Mouse (Mus musculus) heart, postnatal 0 days (tissue): Measurements from ENCODE around the gene Frmd4b. TPM values are rescaled to one million over a fixed set of nuclear protein-coding genes. Genes with fewer than 3 reads are reported as not detected.

ENCODE experiments used
- ATAC-seq: fragments of 200-750 bp; cut with Nextera tagmentation; 2 replicates; pipeline ENCODE4 v1.8.0; 2017; ENCODE audit warnings: low read depth, moderate number of reproducible peaks, moderate library complexity; ENCODE audit not compliant: insufficient read depth
- DNase-seq: peaks from one replicate; pipeline ENCODE4 v3.0.0-alpha.2; 2016; ENCODE audit warnings: low spot score
- H3K27ac ChIP-seq: fragments of 300-500 bp; sonication (generic); 2 replicates; pipeline ENCODE4 v1.5.1; 2014; ENCODE audit warnings: low read depth, mild to moderate bottlenecking
- H3K27me3 ChIP-seq: fragments of 300-500 bp; sonication (generic); 2 replicates; pipeline ENCODE4 v1.6.1; 2014; ENCODE audit warnings: low read length, mixed read lengths; ENCODE audit not compliant: control insufficient read depth, insufficient read depth
- H3K36me3 ChIP-seq: fragments of 300-500 bp; sonication (generic); replicated peaks from 2 replicates; pipeline ENCODE4 v1.6.1; 2014; ENCODE audit warnings: low read length, mixed read lengths; ENCODE audit not compliant: control insufficient read depth, insufficient read depth
- H3K4me1 ChIP-seq: fragments of 300-500 bp; sonication (generic); 2 replicates; pipeline ENCODE4 v1.6.1; 2014; ENCODE audit warnings: antibody characterized with exemption; ENCODE audit not compliant: control insufficient read depth, insufficient read depth
- H3K4me2 ChIP-seq: fragments of 300-500 bp; sonication (generic); 2 replicates; pipeline ENCODE4 v1.6.1; 2014; ENCODE audit warnings: low read depth, mild to moderate bottlenecking, low read length, moderate library complexity
- H3K4me3 ChIP-seq: fragments of 300-500 bp; sonication (generic); 2 replicates; pipeline ENCODE4 v1.5.1; 2014; ENCODE audit warnings: low read depth, low read length
- H3K9ac ChIP-seq: fragments of 300-500 bp; sonication (generic); replicated peaks from 2 replicates; pipeline ENCODE4 v1.6.1; 2014; ENCODE audit warnings: low read depth, low read length, mixed read lengths
- H3K9me3 ChIP-seq: fragments of 300-500 bp; sonication (generic); replicated peaks from 2 replicates; pipeline ENCODE4 v1.6.1; 2016; ENCODE audit warnings: low read length; ENCODE audit not compliant: control insufficient read depth
- CTCF ChIP-seq: IDR thresholded peaks from 2 replicates; pipeline ENCODE4 v1.5.1; 2016; ENCODE audit warnings: antibody characterized with exemption, control low read depth, low read depth
- EP300 ChIP-seq: IDR thresholded peaks from 2 replicates; pipeline ENCODE4 v1.6.1; 2016; ENCODE audit warnings: antibody characterized with exemption, low read depth
- WGBS: fragments of 180-500 bp; shearing (Covaris S2); extraction: QIAGEN DNeasy Blood & Tissue Kit; methylation state at CpG from one replicate; pipeline ENCODE4 v1.1.7; 2014; 5-methylcytosine and 5-hydroxymethylcytosine counted together
- polyA plus RNA-seq: library from polyadenylated mRNA; unstranded; fragments of >200 nt; fragmentation: Nextera tagmentation; extraction: Ambion mirVana; gene quantifications from 2 replicates; pipeline ENCODE4 v1.2.1, GENCODE M21; 2015
- total RNA-seq: library from RNA; depleted of rRNA; stranded (reverse); fragments of >200 nt; gene quantifications from 2 replicates; pipeline ENCODE4 v1.2.3, GENCODE M21; 2014; ENCODE audit warnings: low replicate concordance

The Frmd4b gene
- total and polyA plus RNA-seq, 2 experiments from 2014 or later: 6.2 to 19.0 TPM

DNA sequence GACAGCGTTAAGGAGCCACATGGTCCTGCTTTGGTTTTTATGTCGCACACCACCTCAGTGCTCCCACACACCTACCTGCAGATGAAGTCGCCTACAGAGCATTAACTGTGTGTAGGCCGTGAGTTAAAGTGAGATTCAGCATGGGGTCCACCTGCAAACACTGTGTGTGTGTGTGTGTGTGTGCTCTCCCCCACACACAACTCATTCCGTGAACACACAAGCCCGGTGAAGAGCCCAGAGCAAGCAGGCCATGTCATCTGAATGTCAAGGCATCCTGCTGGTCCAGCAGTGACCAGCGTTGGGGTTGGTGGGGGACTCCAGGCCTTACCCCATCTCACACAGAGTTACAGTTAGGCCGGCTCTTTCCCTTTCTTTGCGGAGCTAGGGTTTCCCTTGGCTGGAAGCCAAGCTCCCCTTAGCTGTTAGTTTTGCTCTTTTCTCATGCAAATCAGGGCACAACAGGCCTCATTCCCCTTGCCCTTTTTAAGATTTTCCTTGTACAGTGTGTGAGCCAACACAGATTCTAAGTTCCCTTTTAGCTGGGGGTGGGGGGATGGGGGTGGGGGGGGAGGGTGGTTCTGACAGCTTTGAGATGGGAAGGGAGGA, 220.9 kb downstream of the Frmd4b start:
- ATAC-seq: no peak
- Histone ChIP-seq H3K27ac (no peak overlapping the region), H3K4me3 (no peak overlapping the region), H3K4me2 (no peak overlapping the region), H3K36me3 (no peaks in the 10 kb centered on the region), H3K9ac (no peak overlapping the region), H3K9me3 (no peaks in the 10 kb centered on the region), H3K4me1 (no peaks in the 10 kb centered on the region), H3K27me3 (peaks cover 2% of the 10 kb centered on the region; the same call in 1 of the 2 replicates)
- TF ChIP-seq CTCF (no peak), EP300 (no peak)
- WGBS: 47% methylated on average over 9 of the region's 9 CpGs
- DNase-seq: no peak

DNA sequence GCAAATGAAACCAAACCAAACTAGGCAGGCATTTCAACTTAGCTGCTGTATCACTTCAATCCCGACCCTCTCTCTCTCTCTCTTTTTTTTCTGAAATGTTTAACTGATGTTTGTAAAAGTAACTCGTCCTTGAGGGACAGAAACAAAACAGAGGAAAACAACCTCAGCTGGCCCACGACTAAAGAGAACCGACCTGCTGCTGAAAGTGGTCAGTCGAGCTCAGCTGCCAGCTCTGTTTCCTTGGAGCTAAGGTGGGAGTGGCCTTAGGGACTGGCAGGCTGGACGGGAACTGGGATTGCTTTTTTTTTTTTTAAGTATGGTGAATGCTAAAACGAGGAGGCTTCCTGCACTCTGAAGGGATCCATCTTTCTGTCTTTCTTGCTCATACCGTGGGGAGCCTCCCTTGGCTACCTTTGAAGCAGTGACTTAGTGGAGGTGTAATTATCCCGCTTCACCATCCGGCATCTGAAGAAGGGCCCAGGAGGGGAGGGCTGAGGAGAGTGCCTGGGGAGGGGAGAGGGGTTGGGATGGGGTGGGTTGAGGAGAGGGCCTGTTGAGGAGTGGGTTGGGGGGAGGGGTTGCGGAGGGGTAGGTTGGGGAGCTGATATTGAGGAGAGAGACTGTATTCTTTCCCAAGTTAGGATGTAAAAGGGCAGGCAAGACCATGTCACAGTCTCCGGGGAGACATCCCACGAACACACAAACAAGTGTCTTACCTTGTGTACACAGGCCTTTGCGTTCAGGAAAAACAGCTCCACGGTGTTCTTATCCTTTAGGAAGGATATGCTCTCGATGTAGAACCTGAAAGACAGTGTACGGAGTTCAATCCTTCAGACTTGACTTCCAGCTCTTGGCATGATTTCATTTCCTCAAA, 221.6 kb downstream of the Frmd4b start:
- no peaks in the 10 kb centered on the region; the same call in 1 of the 2 replicates for H3K27me3 ChIP-seq
- no peak overlapping the region for H3K9ac ChIP-seq
- no peak for TF ChIP-seq CTCF
- TF ChIP-seq EP300: no peak
- H3K27ac ChIP-seq: no peak overlapping the region
- H3K9me3 ChIP-seq: no peaks in the 10 kb centered on the region
- H3K4me1 ChIP-seq: no peaks in the 10 kb centered on the region
- DNase-seq: peak; percentile 28
- no peak for ATAC-seq
- no peak overlapping the region for H3K4me3 ChIP-seq
- 34% methylated on average over 17 of the region's 17 CpGs for WGBS
- H3K36me3 ChIP-seq: no peaks in the 10 kb centered on the region
- peak overlapping the region; percentile 37 for H3K4me2 ChIP-seq

DNA sequence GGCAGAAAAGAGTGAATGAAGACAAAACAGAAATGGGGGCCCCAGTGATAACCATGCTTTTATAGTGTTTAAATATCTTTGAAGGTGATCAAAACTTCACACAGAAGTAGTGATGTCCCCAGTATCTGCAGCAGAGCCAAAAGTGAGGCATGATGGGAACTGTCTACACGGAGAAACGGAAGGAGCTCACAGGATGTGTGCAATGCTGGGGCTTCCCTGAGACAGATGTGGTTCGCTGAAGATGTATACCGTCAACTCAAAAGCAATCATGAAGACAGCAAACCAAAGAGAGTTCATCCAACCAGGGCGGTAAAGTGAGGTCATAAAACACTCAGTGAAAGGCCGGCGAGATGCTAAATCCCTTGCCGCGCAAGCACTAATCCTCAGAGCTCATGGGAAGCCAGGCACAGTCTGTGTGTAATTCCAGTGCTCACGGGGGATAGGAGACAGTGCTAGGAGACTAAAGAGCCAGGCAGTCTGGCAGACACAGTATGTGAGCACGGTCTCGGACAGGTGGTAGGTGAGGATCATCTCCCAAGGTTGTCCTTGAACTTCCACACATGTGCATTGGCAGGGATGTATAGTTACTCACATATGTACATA, 222.8 kb downstream of the Frmd4b start:
- Histone ChIP-seq H3K27ac (no peak overlapping the region), H3K4me3 (no peak overlapping the region), H3K27me3 (no peaks in the 10 kb centered on the region; the same call in 1 of the 2 replicates), H3K9me3 (no peaks in the 10 kb centered on the region), H3K4me1 (no peaks in the 10 kb centered on the region), H3K9ac (no peak overlapping the region), H3K36me3 (no peaks in the 10 kb centered on the region), H3K4me2 (no peak overlapping the region)
- DNase-seq: no peak
- TF ChIP-seq EP300 (no peak), CTCF (no peak)
- ATAC-seq: no peak
- WGBS: 76% methylated on average over 12 of the region's 12 CpGs

DNA sequence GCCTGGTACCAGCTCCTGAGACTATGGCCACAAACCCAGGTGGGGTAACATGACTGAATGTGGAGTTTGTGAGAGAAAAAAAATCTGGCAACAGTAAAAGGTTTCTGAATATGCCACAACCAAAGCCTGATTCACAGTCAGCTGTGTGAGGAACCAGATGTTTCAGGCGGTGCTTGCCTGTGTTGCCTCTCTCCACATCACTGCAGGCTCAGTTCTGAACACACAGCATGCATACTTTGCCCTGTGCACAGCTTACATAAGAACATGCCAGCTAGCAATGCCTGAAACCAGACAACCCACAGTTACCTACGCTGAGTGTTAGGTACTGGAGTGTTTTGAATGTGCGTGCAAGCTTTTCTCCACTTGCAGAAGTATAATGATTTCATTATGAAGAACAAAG, 224.4 kb downstream of the Frmd4b start:
- no peak overlapping the region for H3K4me3 ChIP-seq
- TF ChIP-seq CTCF (no peak), EP300 (no peak)
- no peak overlapping the region for H3K27ac ChIP-seq
- no peak for ATAC-seq
- no peak overlapping the region for H3K4me2 ChIP-seq
- no peak for DNase-seq
- H3K9ac ChIP-seq: no peak overlapping the region
- no peaks in the 10 kb centered on the region for H3K9me3 ChIP-seq
- H3K27me3 ChIP-seq: no peaks in the 10 kb centered on the region
- 87% methylated on average over 3 of the region's 3 CpGs for WGBS
- H3K36me3 ChIP-seq: no peaks in the 10 kb centered on the region
- H3K4me1 ChIP-seq: no peaks in the 10 kb centered on the region

GRCm38 (mm10) chr6:97387388-97387787, 230.0 kb downstream of the Frmd4b start:
- no peak for ATAC-seq
- Histone ChIP-seq H3K9me3 (no peaks in the 10 kb centered on the region), H3K4me3 (no peak overlapping the region), H3K9ac (no peak overlapping the region), H3K27ac (no peak overlapping the region), H3K27me3 (no peaks in the 10 kb centered on the region), H3K4me2 (no peak overlapping the region), H3K36me3 (no peaks in the 10 kb centered on the region), H3K4me1 (no peaks in the 10 kb centered on the region)
- no peak for TF ChIP-seq EP300
- no peak for TF ChIP-seq CTCF
- 85% methylated on average over 6 of the region's 6 CpGs for WGBS
- DNase-seq: no peak
